Mouse (Mus musculus) hindlimb bud, embryonic 11.5 days (tissue): Measurements from ENCODE around the gene Ptpro.

Experiments
- DNase-seq: peaks from one replicate; pipeline ENCODE4 v3.0.0-alpha.2; 2012; ENCODE audit warnings: low read depth, low spot score; ENCODE audit errors: extremely low spot score

Ptpro gene

DNA sequence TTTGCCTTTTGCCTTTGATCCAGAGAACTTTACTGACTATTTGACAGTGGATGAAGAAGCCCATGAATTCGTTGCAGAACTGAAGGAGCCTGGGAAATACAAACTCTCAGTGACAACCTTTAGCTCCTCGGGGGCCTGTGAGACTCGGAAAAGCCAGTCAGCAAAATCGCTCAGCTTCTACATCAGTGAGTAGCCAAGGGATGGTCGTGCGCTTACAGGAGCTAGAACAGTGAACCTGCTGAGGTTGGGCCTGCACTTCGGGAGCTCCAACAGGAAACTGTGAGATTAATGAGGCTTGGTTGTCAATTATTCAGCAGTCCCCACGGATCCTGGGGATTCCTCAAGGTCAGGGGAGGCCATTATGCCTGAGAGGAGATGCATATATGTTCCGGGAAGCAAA is 130.4 kb downstream of the Ptpro start:
- DNase-seq, result no peak

GRCm38 (mm10) chr6:137386344-137386743 is 134.2 kb downstream of the Ptpro start:
- no peak for DNase-seq

DNA sequence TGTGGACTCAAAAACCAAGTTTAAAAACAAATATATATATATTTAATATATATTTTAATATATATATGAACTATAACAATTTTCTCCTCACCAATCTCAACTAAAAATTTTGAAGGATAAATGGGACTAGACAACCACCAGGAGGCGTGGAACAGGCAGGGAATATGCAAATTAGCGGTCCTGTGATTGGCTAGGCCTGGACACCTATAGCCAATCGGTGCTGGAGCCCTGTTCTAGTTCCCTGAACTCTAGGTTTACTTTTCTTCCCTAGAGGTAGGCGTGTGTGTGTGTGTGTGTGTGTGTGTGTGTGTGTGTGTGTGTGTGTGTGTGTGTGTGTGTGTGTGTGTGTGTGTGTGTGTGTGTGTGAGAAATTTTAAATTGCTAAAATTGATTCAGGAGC is 134.8 kb downstream of the Ptpro start:
- no peak for DNase-seq

- no peak for DNase-seq
Measured at GRCm38 (mm10) chr6:137395075-137395474, 143.0 kb downstream of the Ptpro start.

DNA sequence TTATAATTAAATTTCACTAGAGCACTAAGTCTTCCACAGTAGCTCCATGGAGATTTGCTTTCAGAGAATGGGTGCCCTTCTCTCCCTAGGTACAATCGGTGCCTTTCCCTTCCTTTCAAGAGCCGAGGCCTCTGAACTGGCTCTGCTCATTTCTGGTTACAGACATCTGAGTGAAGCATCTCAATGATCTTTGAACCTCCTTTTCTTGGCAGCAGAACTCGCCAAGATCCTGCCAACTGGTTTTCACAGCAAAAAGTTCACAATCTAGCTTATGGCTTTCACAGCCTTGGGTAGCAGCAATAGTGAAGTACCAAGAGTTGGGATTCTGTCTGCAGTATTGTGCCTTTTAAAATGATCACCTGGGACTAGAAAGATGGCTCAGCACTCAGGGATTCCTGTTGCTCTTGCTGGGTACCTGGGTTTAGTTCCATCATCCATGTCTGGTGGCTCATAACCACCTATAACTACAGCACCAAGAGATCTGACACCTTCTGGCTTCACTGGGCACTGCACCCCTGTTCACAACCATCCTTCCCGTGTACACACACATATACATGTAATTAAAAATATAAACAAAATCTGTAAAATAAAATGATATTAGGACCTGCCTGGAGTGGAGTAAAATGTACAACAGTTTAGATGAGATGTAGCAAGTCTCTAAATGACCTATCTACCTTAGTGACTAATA is 144.1 kb downstream of the Ptpro start:
- no peak for DNase-seq

DNA sequence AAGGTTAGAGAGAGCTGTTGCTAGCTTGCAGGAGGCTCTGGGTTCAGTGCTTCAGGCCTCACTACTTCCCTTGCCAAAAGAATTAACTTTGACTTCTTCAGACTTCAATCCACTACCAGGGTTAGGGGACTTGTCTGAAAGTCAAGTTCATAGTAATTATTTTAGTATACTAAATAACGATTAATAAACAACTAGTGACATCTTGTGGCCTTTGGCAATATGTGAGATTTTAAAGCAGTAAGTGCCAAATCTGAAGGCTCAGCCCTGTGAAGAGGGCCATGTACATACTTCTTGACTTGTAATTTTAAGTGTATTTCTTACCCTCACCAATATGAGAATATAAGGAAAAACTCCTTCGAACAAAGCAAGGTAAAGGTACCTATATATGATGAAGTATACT is 145.2 kb downstream of the Ptpro start:
- DNase-seq, result no peak

DNA sequence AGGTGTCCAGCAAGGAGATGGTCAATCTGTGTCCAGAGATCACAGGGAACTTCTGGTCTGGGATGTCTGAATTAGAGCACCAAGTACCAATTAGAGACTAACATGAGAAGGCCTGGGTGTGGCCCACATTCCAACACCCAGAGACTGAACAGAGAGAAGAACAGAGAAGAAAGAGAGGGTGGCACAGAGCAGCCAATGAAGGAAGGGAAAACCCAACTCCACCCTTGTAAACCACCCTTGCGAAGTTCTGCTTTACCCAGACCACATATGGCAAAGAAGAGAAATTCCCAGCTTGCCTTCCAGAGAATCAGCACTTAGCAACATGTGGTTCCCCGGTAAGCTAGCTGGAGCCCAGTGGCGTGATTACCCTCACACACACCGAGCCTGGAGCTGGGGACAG is 152.1 kb downstream of the Ptpro start:
- DNase-seq, result no peak

GRCm38 (mm10) chr6:137405690-137406089 is 153.6 kb downstream of the Ptpro start:
- DNase-seq, result no peak

GRCm38 (mm10) chr6:137410510-137410909 is 158.4 kb downstream of the Ptpro start:
- no peak for DNase-seq

DNA sequence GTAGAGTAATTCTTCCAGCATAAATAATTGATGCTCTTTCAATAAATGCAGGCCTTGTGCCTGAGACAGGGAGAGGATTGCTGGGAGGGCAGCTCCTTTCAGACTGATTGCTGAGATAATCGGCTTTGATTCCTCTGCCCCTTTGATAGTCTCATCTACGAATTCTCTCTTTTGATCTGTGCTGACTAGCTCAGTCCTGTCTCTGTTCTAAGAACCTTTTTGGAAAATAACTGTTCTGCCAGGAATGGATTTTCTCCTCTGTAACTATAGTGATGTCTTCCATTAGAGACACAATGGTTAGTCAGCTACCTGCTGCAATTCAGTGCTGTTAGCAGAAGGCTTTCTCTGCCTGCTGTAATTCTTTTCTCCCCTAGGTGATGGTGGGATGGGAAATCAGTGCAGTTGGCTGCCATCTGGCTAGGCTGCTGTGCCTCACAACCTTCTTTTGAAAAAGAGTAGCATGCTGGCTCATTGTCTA is 159.8 kb downstream of the Ptpro start:
- no peak for DNase-seq

DNA sequence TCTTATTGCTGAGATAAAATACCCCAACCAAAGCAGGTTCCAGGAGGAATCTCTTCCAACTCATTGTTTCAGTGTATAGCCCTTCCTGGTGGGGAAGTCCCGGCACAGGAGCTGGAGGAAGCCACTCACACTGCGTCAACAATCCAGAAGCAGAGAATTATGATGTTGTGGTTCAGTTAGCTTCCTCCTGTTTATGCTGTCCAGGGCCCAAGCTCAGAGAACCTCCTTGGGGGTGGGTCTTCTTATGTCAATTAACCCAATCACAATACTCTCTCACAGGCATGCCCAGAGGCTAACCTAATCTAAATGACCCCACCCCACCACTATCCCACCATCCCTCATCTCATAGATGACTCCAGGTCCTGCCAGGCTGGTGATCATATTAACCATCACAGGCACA is 160.9 kb downstream of the Ptpro start:
- no peak for DNase-seq

GRCm38 (mm10) chr6:137414531-137415405 is 162.6 kb downstream of the Ptpro start:
- DNase-seq, result no peak

DNA sequence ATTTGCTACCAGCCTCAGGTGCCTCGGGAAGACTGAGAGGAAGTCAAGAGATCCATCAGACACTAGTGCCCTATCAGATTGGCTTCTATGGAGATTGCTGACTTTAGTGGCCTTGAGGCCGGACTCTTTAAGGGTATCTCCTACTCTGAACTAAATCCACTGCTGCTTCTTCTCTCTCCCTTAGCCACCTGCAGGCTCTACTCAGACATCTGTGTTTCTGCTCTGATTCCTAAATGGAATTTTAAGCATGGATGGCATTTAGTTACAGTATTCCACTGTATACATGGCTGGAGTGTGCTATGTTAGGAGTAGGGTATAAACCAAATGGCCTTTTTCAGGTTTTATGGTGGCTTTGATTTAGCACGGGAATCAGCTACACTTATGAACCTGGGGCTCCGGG is 170.7 kb downstream of the Ptpro start:
- no peak for DNase-seq

GRCm38 (mm10) chr6:137423830-137424229 is 171.7 kb downstream of the Ptpro start:
- DNase-seq, result no peak

DNA sequence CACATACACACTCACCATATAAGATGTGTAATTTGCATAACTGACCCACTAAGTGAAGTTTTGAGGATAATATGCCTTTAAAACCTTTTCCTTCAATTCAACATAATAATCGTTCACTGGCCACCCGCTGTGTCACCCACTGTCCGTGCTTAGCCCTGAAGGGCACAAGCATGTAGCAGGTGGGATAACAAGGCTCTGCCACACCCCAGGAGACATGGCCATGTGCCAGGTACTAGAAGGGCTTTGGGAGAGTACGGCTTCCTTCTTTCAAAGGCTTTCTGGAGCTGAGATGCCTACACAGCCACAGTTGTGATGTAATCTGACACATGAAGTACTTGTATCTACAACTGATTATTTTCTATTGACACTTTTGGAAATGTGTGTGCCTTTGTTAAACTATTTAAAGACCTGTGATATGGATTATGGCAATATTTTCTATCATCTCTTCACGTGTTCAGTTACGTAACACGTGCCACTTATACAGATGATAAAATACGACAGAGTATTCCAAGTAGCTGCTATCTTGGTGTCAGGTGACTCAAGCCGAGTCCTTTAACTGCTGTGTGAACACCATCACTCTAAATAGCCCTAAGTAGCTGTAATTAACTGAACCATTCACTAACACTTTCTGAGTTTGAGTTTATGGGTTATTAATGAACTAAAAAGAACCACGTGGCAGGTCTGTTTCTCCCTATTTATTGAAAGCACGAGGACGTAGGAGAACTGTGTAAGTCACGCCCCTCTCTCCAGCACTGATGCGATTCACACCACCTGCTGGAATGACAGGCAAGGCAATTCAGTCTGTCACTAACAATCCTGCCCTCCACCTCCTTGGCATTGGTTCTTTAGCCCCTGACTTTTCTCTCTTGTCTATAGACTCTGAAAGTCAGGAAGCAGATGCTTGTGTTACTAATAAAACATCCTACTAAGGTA is 173.6 kb downstream of the Ptpro start:
- DNase-seq, result no peak

DNA sequence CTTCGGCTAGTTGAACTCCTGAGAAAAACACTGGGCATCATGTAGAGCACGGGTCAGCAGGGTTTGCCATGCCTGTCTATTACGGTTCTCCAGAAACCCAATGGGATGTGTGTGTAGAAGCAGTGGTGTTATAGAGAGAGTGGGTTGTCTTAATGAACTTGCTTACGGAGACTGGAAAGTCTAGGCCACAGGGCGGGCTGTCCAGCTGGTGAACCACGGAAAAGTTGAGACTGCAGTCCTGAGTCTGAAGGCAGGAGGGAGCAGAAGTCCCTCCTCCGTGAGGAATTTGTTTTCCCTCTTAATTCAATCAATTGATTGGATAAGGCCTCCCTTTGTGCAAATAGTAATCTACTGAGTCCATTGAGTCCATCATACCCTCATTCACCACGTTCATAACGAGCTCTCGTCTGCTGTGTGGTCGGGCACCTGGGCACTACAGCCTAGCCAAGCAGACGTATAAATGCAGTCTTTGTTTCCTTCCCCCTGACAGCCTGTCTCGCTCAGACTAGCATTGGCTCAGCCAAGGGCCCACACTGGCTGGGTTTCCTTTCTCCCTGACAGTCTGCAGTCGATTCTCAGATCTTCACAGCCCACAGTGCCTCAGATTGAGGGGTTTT is 181.5 kb downstream of the Ptpro start:
- DNase-seq, result no peak

- DNase-seq, result no peak
Measured at GRCm38 (mm10) chr6:137437486-137437885, 185.4 kb downstream of the Ptpro start.

- no peak for DNase-seq
Measured at GRCm38 (mm10) chr6:137437902-137438580, 185.9 kb downstream of the Ptpro start.

DNA sequence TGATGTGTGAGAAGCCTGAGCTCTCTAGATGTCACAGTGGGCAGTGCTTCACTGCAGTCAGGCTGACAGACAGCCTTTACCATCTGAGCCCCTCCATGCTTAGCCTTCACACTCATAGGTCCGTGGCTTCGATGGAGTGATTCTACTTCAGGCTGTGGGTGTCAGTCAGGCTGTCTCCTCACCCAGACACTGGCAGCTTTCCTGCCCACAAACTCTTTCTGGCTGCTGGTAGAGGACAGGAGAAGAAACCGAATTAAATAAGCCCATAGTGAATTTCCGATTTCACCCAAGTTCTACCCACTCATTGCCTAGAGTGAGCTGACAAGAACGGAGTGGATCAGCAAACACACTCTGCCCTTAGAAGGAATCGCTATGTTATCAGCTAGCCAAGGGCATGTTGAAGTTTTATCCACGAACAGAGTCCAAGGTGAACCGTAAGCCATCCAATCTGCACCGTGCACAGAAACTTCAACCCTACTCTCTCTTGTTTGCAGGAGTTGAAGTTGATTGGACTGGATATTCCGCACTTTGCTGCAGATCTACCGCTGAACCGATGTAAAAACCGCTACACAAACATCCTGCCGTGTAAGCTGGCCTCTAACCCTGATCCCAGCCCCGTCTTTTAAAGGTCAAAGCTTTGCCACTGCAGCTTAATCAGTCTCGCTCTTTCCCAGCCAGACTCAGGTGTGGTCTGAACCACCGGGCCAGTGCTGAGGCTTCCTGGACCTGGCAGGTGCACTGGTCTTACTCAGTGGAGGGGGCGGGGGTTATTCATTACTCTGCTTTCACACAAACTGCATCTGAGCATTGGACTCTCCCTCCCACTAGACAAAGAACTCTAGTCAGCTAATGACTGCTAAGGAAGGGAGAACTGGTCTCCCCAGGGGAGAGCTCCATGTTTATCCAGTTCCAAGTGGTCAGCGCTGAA is 188.7 kb downstream of the Ptpro start:
- DNase-seq, result no peak
